Mouse (Mus musculus): ENCODE results near the gene Rcan1. TPM values are rescaled to one million over a fixed set of nuclear protein-coding genes. Genes with fewer than 3 reads are reported as not detected.

The Rcan1 gene
- polyA plus RNA-seq, 1 experiment from 2014 or later, result 39.9 TPM

DNA sequence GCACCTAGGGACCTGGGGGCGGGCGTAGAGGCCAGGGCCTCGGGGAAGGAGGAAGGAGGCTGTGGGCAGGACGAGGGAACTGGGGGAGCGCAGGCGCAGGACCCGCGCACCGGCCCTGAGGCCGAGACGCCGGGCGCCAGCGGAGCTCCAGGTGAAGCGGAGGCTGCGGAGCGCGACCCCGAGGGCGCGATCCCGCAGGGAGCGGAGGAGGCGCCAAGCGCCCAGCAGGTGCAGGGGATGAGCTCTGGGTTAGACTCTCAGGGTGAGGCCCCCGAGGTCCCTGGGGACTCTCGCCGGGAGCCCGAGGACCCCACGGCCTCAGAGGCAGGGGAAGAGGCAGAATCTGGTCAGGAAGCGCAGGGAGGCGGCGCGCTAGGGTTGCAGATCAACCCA, 27.9 kb upstream of the Rcan1 start:
- H3K4me2 ChIP-seq, result peak overlapping the region; percentile 92
- under 1% methylated on average over 32 of the region's 34 CpGs for WGBS
- H3K36me3 ChIP-seq, result no peaks in the 10 kb centered on the region
- H3K9me3 ChIP-seq, result no peaks in the 10 kb centered on the region
- H3K27ac ChIP-seq, result no peak overlapping the region
- peaks cover 51% of the 10 kb centered on the region for H3K27me3 ChIP-seq
- no peak for ATAC-seq (ENCODE audit: insufficient number of reproducible peaks, low FRiP score, low TSS enrichment, low read depth)
- peak overlapping the region; percentile 35; the same call in 1 of the 2 replicates for H3K9ac ChIP-seq
- peaks cover 17% of the 10 kb centered on the region for H3K4me1 ChIP-seq
- peak overlapping the region; percentile 49 for H3K4me3 ChIP-seq

DNA sequence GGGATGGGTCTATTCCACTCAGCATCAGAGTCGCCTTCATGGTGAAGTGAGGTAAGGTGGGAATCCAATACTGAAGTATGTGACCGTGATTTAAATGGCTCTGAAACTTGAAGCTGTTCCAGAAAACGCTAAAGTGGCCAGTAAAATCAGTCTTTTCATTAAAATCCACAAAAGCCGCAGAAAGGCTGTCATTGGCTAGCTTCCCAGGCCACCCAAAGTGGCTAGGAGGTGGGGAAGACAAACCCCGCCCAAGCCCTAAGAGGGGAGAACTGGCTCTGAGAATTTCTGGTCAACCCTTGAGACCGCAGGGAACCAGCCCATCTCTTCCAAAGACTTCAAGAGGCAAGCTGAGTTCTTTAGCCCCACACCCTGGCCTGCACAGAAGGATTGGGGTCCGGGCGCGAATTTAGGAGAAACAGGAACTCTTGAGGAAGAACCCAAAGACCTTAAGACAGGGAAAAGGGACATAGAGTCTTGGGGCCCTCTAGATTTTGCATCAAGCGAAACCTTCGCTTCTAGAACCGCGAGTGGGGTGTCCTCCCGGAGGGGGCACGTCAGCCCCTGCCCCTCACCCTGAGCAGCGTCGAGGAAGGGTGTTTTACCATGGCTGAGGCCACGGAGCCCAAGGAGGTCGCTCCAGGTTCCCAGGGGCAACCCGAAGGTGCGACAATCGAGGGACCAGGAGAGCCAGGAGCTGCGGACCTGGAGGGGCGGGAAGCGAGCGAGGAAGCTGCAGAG, 27.4 kb upstream of the Rcan1 start:
- no peak for ATAC-seq (ENCODE audit: insufficient number of reproducible peaks, low FRiP score, low TSS enrichment, low read depth)
- Histone ChIP-seq H3K27ac (no peak overlapping the region), H3K27me3 (peaks cover 51% of the 10 kb centered on the region)

GRCm38 (mm10) chr16:92489356-92489755, 18.7 kb upstream of the Rcan1 start:
- ATAC-seq (ENCODE audit: insufficient number of reproducible peaks, low FRiP score, low TSS enrichment, low read depth), result no peak
- no peaks in the 10 kb centered on the region for H3K9me3 ChIP-seq
- no peak overlapping the region for H3K9ac ChIP-seq
- 0 out of 2 replicates have a peak, but pooled peaks cover 3% of the 10 kb centered on the region for H3K4me1 ChIP-seq
- no peak overlapping the region for H3K27ac ChIP-seq
- no peak overlapping the region for H3K4me2 ChIP-seq
- H3K27me3 ChIP-seq, result 0 out of 2 replicates have a peak, but pooled peaks cover 3% of the 10 kb centered on the region
- WGBS, result 69% methylated on average over 9 of the region's 9 CpGs
- no peak overlapping the region for H3K4me3 ChIP-seq
- H3K36me3 ChIP-seq, result no peaks in the 10 kb centered on the region

More for the DNA sequence above, 27.4 kb upstream of the Rcan1 start:
- Histone ChIP-seq H3K4me3 (peak overlapping the region; percentile 49), H3K4me2 (peak overlapping the region; percentile 92), H3K36me3 (no peaks in the 10 kb centered on the region), H3K9me3 (no peaks in the 10 kb centered on the region), H3K9ac (peak overlapping the region; percentile 35; the same call in 1 of the 2 replicates), H3K4me1 (peaks cover 17% of the 10 kb centered on the region)
- WGBS, result 6% methylated on average over 25 of the region's 26 CpGs

- Histone ChIP-seq H3K4me3 (no peak overlapping the region), H3K36me3 (no peaks in the 10 kb centered on the region), H3K4me2 (no peak overlapping the region), H3K4me1 (0 out of 2 replicates have a peak, but pooled peaks cover 3% of the 10 kb centered on the region), H3K9me3 (no peaks in the 10 kb centered on the region), H3K27me3 (0 out of 2 replicates have a peak, but pooled peaks cover 3% of the 10 kb centered on the region), H3K9ac (no peak overlapping the region), H3K27ac (no peak overlapping the region)
- no peak for ATAC-seq (ENCODE audit: insufficient number of reproducible peaks, low FRiP score, low TSS enrichment, low read depth)
- 88% methylated on average over 5 of the region's 5 CpGs for WGBS
These were observed 17.8 kb upstream of the Rcan1 start for GRCm38 (mm10) chr16:92488456-92488855.

GRCm38 (mm10) chr16:92487489-92487888, 16.8 kb upstream of the Rcan1 start:
- H3K4me2 ChIP-seq, result no peak overlapping the region
- no peak for ATAC-seq (ENCODE audit: insufficient number of reproducible peaks, low FRiP score, low TSS enrichment, low read depth)
- no peaks in the 10 kb centered on the region for H3K36me3 ChIP-seq
- H3K27me3 ChIP-seq, result 0 out of 2 replicates have a peak, but pooled peaks cover 3% of the 10 kb centered on the region
- H3K27ac ChIP-seq, result no peak overlapping the region
- H3K4me1 ChIP-seq, result 0 out of 2 replicates have a peak, but pooled peaks cover 3% of the 10 kb centered on the region
- H3K9me3 ChIP-seq, result no peaks in the 10 kb centered on the region
- H3K9ac ChIP-seq, result no peak overlapping the region
- 57% methylated on average over 4 of the region's 4 CpGs for WGBS
- no peak overlapping the region for H3K4me3 ChIP-seq

DNA sequence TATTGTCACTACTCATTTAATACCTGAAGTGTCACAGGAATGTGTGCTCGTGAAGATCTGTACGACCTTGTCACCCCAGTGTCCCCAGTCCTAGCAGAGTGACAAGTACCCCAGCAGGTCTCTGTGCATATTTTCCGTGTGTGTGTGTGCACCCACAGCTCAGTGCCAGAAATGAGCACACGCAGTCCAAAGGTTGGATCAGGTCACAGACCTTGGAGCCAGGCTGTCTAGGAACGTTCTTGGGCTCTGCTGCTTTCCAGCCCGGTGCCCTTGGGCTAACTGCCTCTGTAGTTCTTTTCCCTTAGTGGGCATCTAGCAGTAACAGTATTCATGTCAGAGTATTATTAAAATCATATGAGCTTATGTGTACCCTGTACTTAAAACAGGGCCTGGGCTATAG, 16.4 kb upstream of the Rcan1 start:
- Histone ChIP-seq H3K27me3 (0 out of 2 replicates have a peak, but pooled peaks cover 3% of the 10 kb centered on the region), H3K9ac (no peak overlapping the region), H3K4me2 (no peak overlapping the region), H3K9me3 (no peaks in the 10 kb centered on the region), H3K4me3 (no peak overlapping the region), H3K27ac (no peak overlapping the region), H3K4me1 (0 out of 2 replicates have a peak, but pooled peaks cover 3% of the 10 kb centered on the region), H3K36me3 (no peaks in the 10 kb centered on the region)
- WGBS, result 77% methylated on average over 6 of the region's 6 CpGs
- ATAC-seq (ENCODE audit: insufficient number of reproducible peaks, low FRiP score, low TSS enrichment, low read depth), result no peak

GRCm38 (mm10) chr16:92485436-92485835, 14.8 kb upstream of the Rcan1 start, which contains the start of gene Clic6:
Clic6 (plus strand) TSS chr16:92485736.
- H3K4me2 ChIP-seq, result no peak within 1 kb of the TSS
- no peaks in the 10 kb centered on the region for H3K36me3 ChIP-seq
- no peak within 1 kb of the TSS for H3K27ac ChIP-seq
- H3K4me3 ChIP-seq, result no peak within 1 kb of the TSS
- no peaks in the 10 kb centered on the region for H3K27me3 ChIP-seq
- no peaks in the 10 kb centered on the region for H3K9me3 ChIP-seq
- no peak for ATAC-seq (ENCODE audit: insufficient number of reproducible peaks, low FRiP score, low TSS enrichment, low read depth)
- H3K4me1 ChIP-seq, result 0 out of 2 replicates have a peak, but pooled peaks cover 3% of the 10 kb centered on the region
- H3K9ac ChIP-seq, result no peak within 1 kb of the TSS
- 85% methylated on average over 5 of the region's 5 CpGs for whole genome bisulfite sequencing

GRCm38 (mm10) chr16:92478561-92479150, 8.0 kb upstream of the Rcan1 start:
- Histone ChIP-seq H3K9ac (no peak overlapping the region), H3K4me1 (peaks cover 12% of the 10 kb centered on the region), H3K9me3 (no peaks in the 10 kb centered on the region), H3K36me3 (no peaks in the 10 kb centered on the region), H3K27ac (no peak overlapping the region), H3K4me2 (peak overlapping the region; percentile 39), H3K4me3 (peak overlapping the region; percentile 20), H3K27me3 (peaks cover 15% of the 10 kb centered on the region)
- WGBS, result 13% methylated on average over 22 of the region's 23 CpGs
- no peak for ATAC-seq (ENCODE audit: insufficient number of reproducible peaks, low FRiP score, low TSS enrichment, low read depth)

GRCm38 (mm10) chr16:92475093-92475860, 4.6 kb upstream of the Rcan1 start:
- H3K4me2 ChIP-seq, result no peak overlapping the region
- H3K4me3 ChIP-seq, result no peak overlapping the region
- no peak overlapping the region for H3K27ac ChIP-seq
- H3K4me1 ChIP-seq, result peaks cover 12% of the 10 kb centered on the region
- H3K9me3 ChIP-seq, result no peaks in the 10 kb centered on the region
- H3K27me3 ChIP-seq, result peaks cover 15% of the 10 kb centered on the region
- 60% methylated on average over 25 of the region's 25 CpGs for WGBS
- ATAC-seq (ENCODE audit: insufficient number of reproducible peaks, low FRiP score, low TSS enrichment, low read depth), result no peak
- H3K9ac ChIP-seq, result no peak overlapping the region
- no peaks in the 10 kb centered on the region for H3K36me3 ChIP-seq

GRCm38 (mm10) chr16:92472898-92473297, 2.2 kb upstream of the Rcan1 start:
- 56% methylated on average over 3 of the region's 3 CpGs for WGBS
- no peak for ATAC-seq (ENCODE audit: insufficient number of reproducible peaks, low FRiP score, low TSS enrichment, low read depth)
- H3K4me3 ChIP-seq, result no peak overlapping the region
- H3K9me3 ChIP-seq, result no peaks in the 10 kb centered on the region
- no peak overlapping the region for H3K27ac ChIP-seq
- H3K27me3 ChIP-seq, result no peaks in the 10 kb centered on the region
- no peak overlapping the region for H3K9ac ChIP-seq
- H3K36me3 ChIP-seq, result no peaks in the 10 kb centered on the region
- no peak overlapping the region for H3K4me2 ChIP-seq
- 0 out of 2 replicates have a peak, but pooled peaks cover 3% of the 10 kb centered on the region for H3K4me1 ChIP-seq

DNA sequence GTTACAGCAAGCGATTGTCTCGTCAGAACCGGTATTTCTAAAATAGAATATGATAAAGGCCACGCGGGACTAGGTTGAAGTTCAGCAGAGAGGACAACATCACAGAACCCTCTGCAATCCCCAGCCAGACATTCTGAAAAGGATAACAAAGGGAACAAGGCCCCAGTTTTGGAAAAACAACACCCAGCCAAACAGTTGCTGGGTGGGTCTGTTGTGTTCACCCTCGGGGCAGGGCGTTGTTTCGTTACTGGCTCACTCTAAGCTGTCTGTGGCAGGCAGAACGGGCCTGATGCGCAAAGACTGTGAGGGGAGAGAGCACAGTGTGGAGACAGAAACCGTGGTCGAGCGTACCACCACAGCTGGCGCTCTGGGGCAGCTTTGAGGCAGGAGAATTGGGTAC, 2.2 kb downstream of the Rcan1 start:
- Histone ChIP-seq H3K27ac (no peak overlapping the region), H3K4me2 (no peak overlapping the region)

More for the DNA sequence above, 2.2 kb downstream of the Rcan1 start:
- peaks cover 16% of the 10 kb centered on the region for H3K4me1 ChIP-seq
- H3K9me3 ChIP-seq, result no peaks in the 10 kb centered on the region
- no peaks in the 10 kb centered on the region for H3K36me3 ChIP-seq
- 67% methylated on average over 14 of the region's 14 CpGs for WGBS
- ATAC-seq (ENCODE audit: insufficient number of reproducible peaks, low FRiP score, low TSS enrichment, low read depth), result no peak
- no peak overlapping the region for H3K9ac ChIP-seq
- no peaks in the 10 kb centered on the region for H3K27me3 ChIP-seq
- no peak overlapping the region for H3K4me3 ChIP-seq

Measured in limb, embryonic 15.5 days (tissue).